Mouse (Mus musculus) liver, adult (tissue): ENCODE results near the gene Nudt4.

ENCODE experiments used
- GATA4 ChIP-seq: IDR thresholded peaks from 2 replicates; pipeline ENCODE4 v1.6.1; 2014; ENCODE audit warnings: mild to moderate bottlenecking, low read length; ENCODE audit not compliant: insufficient replicate concordance

The Nudt4 gene

GRCm38 (mm10) chr10:95577567-95577950 is 13.6 kb upstream of the Nudt4 start:
- TF ChIP-seq GATA4 = no peak

GRCm38 (mm10) chr10:95576876-95577566 is 13.1 kb upstream of the Nudt4 start:
- TF ChIP-seq GATA4 = no peak

- no peak for TF ChIP-seq GATA4
Observed at GRCm38 (mm10) chr10:95575839-95576380, 12.0 kb upstream of the Nudt4 start.

- TF ChIP-seq GATA4 = no peak
Observed at GRCm38 (mm10) chr10:95574994-95575393, 11.0 kb upstream of the Nudt4 start.

DNA sequence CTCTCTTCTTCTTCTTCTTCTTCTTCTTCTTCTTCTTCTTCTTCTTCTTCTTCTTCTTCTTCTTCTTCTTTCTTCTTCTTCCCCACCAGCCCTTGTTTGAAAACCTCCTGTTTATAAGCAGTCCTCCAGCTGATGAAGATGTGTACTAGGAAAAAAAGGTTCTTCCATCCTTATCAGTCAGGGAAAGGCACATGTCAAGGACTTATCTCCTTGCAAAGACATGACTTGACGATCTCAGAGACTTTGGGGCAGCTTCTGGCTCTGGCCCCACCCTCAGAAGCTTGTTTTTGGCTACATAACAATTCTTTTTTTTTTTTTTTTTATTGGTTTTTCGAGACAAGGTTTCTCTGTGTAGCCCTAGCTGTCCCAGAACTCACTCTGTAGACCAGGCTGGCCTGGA is 5.5 kb upstream of the Nudt4 start:
- no peak for TF ChIP-seq GATA4

DNA sequence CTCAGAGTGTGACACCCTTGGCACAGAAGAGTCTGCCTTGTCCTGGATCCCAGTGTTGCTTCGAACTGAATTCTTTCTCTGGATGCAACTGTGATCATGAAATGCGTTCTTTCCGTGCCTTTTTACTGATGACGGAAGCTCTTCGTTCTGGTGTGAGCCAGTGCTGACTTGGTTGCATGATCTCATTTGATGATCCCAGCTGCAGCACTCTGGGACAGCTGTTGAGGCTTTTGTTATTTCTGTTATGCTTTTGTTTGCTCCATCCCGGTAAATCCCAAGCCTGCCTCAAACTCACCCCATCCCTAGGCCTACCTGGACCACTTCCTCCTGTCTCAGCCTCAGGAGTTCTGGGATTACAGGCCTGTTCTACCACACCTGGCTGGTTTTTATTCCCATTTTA is 4.1 kb upstream of the Nudt4 start:
- no peak for TF ChIP-seq GATA4

- TF ChIP-seq GATA4 = no peak
Observed at GRCm38 (mm10) chr10:95567550-95567949, 3.6 kb upstream of the Nudt4 start.

- no peak for TF ChIP-seq GATA4
Observed at GRCm38 (mm10) chr10:95566786-95567185, 2.8 kb upstream of the Nudt4 start.

DNA sequence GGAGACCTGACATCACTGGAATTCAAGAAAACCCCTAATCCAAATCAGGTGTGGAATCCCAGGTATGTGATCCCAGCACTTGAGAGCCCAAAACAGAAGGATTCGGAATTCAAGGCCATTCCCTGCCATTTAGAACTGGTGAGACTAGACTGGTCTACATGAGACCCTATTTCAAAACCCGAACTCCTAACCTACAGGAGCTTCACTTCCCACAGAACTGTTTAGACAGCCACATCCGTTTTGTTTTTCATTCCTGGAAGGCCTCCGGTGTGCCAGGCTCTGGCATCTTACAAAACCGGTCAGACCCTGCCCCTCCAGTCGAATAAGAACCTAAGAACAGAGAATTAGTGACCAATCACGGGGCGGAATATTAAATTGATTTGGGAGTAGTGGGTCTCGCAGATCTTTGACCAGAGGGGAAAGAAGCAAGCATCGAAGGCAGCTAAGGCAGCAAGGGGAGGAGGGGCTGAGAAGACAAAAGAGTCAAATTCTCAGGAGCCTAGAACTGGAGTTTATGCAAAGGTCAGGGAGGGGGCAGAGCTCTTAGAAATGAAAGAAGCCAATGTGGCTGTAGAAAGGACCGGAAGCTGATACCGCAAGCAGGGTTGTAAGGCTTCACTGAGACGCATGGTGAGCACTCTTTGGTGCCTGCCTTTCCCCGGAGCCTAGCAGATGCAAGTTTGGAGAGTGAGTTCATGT is 1.4 kb upstream of the Nudt4 start:
- no peak for TF ChIP-seq GATA4

DNA sequence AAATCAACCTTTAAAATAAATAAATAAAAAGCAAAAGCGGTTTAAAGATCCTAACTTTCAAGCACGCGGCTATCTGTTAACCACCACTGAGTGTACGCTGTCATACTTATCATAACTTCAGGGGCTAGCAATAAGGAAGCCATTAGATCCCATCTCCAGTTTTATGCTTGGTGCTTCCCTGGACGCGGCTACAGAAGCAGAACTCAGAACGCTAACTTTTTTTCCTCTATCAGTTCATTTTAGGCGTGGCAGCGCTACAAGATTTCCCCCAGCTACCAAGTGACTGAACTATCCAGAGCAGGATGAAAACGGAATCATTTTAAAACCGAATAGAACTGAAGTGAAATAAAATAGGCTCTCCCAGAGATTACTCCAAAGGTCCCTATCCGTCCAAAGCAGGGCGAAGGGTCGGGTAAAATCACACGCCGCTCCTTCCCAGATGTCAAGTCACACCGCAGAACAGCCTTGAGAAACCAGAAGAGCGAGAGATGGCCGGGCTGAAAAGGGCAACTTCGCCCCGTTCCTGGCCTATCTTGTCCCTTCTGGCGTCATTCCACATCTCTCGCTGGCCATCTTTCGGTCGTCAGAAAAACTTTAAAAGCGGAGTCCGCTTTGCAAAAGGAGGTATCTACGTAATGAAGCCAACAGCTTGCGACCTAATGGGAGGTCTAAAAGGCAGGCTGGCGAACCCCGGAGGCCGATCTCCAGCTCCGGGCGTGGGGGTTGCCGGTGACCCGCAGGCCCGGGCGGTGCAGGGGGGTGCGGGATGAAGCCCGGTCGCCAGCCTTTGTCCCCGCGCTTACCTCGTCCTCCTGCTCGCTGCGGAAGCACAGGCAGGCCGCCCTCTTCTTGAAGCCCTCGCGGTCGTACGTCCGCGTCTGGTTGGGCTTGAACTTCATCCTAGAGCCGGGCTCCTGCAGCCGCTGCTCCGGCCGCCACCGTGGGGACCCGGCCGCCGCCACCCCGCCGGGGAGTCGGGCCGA is 796 bp downstream of the Nudt4 start:
- TF ChIP-seq GATA4 = no peak

DNA sequence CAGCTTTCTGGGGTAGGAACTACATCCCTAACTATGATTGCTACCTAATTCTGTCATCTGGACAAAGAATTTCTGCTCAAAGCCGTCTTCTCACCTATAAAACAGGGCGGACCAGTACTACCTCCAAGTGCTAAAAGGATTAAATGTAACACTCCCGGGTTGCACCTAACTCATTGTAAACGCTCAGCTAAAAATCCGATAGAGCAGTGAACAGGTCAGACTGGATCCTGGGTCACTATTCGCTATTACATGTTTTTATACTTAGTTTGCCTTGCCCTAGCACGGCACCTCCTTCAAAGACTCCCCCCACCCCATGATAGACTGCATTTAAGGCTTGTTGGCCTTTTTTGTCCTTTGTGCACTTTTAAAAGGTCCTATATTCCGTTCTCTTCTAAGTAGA is 1.6 kb downstream of the Nudt4 start:
- TF ChIP-seq GATA4 = no peak

- no peak for TF ChIP-seq GATA4
Observed at GRCm38 (mm10) chr10:95561616-95562015, 2.3 kb downstream of the Nudt4 start.

DNA sequence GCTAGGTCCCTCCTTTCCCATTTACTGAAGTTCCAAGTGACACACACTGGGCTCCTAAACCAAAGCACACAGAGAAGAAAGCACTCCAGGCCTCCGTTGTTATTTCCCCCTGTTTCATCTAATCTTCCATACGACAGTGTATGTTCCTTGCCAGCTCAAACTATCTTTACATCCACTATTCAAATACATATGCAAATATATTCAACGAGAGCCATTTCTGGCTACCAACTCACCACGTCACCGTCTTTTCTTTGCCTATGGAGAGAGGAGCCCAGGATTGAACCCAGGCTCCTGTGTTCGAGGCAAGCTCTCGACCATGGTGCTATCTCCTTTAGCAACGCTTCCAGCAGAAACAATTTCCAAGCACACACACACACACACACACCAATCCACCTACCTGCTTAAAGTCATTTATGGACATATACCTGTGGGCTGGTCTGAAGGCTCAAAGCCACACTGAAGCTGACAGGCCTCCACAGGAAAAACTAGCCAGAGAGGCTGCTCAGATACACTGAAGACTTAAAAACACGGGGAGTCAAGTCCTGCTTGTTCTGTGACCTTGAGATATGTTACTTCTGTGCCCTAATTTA is 3.5 kb downstream of the Nudt4 start:
- TF ChIP-seq GATA4 = no peak

GRCm38 (mm10) chr10:95559426-95559825 is 4.5 kb downstream of the Nudt4 start:
- no peak for TF ChIP-seq GATA4

DNA sequence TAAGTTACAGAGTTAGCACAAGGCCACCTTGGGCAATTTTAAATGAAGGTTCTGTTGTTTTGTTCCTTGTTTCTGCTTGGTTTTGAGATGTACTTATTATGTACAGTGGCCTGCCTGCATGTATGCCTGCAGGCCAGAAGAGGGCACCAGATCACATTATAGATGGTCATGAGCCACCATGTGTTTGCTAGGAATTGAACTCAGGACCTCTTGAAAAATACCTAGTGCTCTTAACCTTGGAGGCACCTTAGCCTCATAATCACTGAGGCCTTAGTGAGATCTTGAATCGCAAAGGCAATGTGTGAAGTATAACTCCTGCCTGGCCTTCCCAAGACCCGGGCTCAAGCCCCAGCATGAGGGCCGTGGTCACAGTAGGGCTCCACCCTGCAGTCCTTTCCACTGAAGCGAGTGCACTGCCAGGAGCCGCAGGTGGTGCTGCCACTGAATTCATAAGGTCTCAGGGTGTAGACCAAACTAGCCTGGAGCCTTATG is 6.6 kb downstream of the Nudt4 start:
- no peak for TF ChIP-seq GATA4
